Mouse (Mus musculus): ENCODE results near the gene Leprot. TPM values are rescaled to one million over a fixed set of nuclear protein-coding genes. Genes with fewer than 3 reads are reported as not detected.

The Leprot gene
- 77.0 and 83.5 TPM in 2 replicates for polyA plus RNA-seq (2015; fragmentation: Nextera tagmentation; extraction: Ambion mirVana)

DNA sequence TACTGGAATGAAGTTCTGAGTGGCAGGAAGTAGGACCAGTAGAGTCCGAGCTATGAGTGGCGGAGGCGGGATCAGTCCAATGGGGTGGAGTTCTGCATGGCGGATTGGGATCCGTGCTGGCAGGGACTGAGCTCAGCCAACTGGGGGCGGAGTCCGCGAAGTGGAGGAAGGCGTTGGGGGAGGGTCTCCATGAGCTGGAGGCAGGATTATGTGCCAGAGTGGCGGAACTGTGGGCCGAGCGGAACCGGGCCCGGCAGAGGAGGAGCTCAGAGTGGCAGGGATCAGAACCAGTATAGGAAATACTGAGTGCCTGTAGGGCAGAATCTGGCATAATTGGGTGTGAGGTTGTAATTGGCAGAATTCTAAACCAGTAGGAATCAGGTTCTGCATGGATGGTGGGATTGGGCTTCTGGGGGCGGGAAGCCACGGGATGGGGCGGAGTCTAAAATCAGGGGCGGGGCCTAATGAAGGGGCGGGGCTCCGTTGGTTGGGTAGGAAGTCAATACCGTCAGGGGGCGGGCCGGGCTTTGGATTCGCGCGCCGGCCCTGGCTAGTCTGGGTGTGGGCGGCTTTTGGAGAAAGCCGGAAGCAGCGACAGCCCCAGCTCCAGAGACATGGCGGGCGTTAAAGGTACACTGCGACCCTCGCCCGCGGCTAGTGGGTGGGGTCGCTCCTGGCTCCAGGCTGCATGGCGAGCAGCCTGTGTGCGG lies at the start of gene Leprot:
TSS of gene Leprot (plus strand) at position 523 of the 710 bp plus-strand sequence.
- peak within 1 kb of the TSS; percentile 62 for H3K4me2 ChIP-seq
- peaks cover 17% of the 10 kb centered on the region for H3K4me1 ChIP-seq (replicated peaks)
- H3K27me3 ChIP-seq = no peaks in the 10 kb centered on the region
- H3K9me3 ChIP-seq = no peaks in the 10 kb centered on the region
- peak within 1 kb of the TSS; percentile 95 for H3K27ac ChIP-seq (replicated peaks)
- 0 out of 2 replicates have a peak, but pooled peaks cover 3% of the 10 kb centered on the region for H3K36me3 ChIP-seq
- H3K4me3 ChIP-seq = peak within 1 kb of the TSS; percentile 81
- WGBS = under 1% methylated on average over 39 of the region's 39 CpGs
- ATAC-seq (ENCODE audit: low read depth) = peak; percentile 99
- peak within 1 kb of the TSS; percentile 91 for H3K9ac ChIP-seq

DNA sequence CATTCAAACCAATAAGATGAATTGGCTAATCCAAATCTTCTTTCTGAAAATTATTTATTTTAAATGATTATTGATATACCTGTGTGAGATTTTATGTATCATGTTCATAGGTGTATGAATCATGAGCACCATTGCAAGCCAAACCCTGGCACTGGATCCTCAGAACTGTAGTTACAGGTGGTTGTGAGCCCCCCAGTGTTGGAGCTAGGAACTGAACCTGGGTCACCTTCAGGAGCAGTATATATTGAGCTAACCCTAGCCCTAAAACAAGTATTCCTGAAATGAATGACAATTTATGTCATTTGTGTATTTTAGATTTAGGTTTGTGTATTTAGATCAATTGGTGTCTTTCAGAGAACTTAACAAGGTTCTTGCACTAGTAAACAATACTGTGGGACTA lies 45.8 kb upstream of the Leprot start:
- no peak overlapping the region for H3K27ac ChIP-seq (replicated peaks)
- H3K9ac ChIP-seq = no peak overlapping the region
- no peak overlapping the region for H3K4me2 ChIP-seq
- no peaks in the 10 kb centered on the region for H3K4me1 ChIP-seq (replicated peaks)
- H3K4me3 ChIP-seq = no peak overlapping the region
- no peaks in the 10 kb centered on the region for H3K9me3 ChIP-seq
- no peaks in the 10 kb centered on the region for H3K27me3 ChIP-seq
- ATAC-seq (ENCODE audit: low read depth) = no peak
- H3K36me3 ChIP-seq = peaks cover 14% of the 10 kb centered on the region

GRCm38 (mm10) chr4:101603635-101604034 lies 43.9 kb upstream of the Leprot start:
- Histone ChIP-seq H3K4me1 (replicated peaks) (no peaks in the 10 kb centered on the region), H3K4me2 (no peak overlapping the region), H3K36me3 (peaks cover 12% of the 10 kb centered on the region), H3K4me3 (no peak overlapping the region), H3K27ac (replicated peaks) (no peak overlapping the region), H3K9me3 (no peaks in the 10 kb centered on the region), H3K27me3 (no peaks in the 10 kb centered on the region), H3K9ac (no peak overlapping the region)
- 74% methylated on average over 3 of the region's 3 CpGs for WGBS
- no peak for ATAC-seq (ENCODE audit: low read depth)

DNA sequence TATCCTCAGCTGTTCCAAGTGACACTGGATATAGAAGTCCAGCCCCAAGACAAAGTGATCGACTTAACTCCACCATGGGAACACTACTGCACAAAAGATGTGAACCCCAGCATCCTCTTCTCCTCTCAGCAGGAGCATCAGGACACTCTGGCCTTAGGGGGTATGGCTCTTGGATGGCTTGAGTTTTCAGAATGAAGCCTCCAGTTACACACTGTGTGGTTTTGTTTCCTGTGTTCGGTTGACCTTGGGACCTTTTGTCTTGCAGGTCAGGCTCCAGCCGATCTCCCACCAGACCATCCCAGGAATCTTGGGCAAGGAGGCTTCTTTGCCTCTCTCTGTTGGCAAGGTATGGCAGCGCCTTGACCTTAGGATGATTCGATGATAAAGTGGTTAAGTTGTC lies 31.0 kb upstream of the Leprot start:
- Histone ChIP-seq H3K9ac (no peak overlapping the region), H3K4me3 (no peak overlapping the region), H3K4me2 (no peak overlapping the region), H3K36me3 (peaks cover 74% of the 10 kb centered on the region), H3K4me1 (replicated peaks) (no peaks in the 10 kb centered on the region), H3K27ac (replicated peaks) (no peak overlapping the region), H3K9me3 (no peaks in the 10 kb centered on the region), H3K27me3 (no peaks in the 10 kb centered on the region)
- WGBS = 85% methylated on average over 5 of the region's 5 CpGs
- no peak for ATAC-seq (ENCODE audit: low read depth)

GRCm38 (mm10) chr4:101617742-101618141 lies 29.8 kb upstream of the Leprot start:
- ATAC-seq (ENCODE audit: low read depth) = no peak
- H3K9ac ChIP-seq = no peak overlapping the region

GRCm38 (mm10) chr4:101620206-101620605 lies 27.3 kb upstream of the Leprot start:
- Histone ChIP-seq H3K27ac (replicated peaks) (no peak overlapping the region), H3K4me3 (no peak overlapping the region), H3K9me3 (no peaks in the 10 kb centered on the region), H3K36me3 (peaks cover 74% of the 10 kb centered on the region), H3K4me2 (no peak overlapping the region), H3K9ac (no peak overlapping the region), H3K27me3 (no peaks in the 10 kb centered on the region), H3K4me1 (replicated peaks) (no peaks in the 10 kb centered on the region)
- ATAC-seq (ENCODE audit: low read depth) = no peak
- 66% methylated on average over 2 of the region's 2 CpGs for WGBS

More at GRCm38 (mm10) chr4:101617742-101618141, 29.8 kb upstream of the Leprot start:
- no peaks in the 10 kb centered on the region for H3K27me3 ChIP-seq
- no peaks in the 10 kb centered on the region for H3K4me1 ChIP-seq (replicated peaks)
- no peak overlapping the region for H3K4me3 ChIP-seq
- no peak overlapping the region for H3K27ac ChIP-seq (replicated peaks)
- WGBS = 80% methylated on average over 2 of the region's 2 CpGs
- no peak overlapping the region for H3K4me2 ChIP-seq
- H3K36me3 ChIP-seq = peaks cover 78% of the 10 kb centered on the region
- H3K9me3 ChIP-seq = no peaks in the 10 kb centered on the region

- H3K9me3 ChIP-seq = no peaks in the 10 kb centered on the region
- H3K9ac ChIP-seq = no peak overlapping the region
- no peak overlapping the region for H3K4me3 ChIP-seq
- no peak overlapping the region for H3K4me2 ChIP-seq
- no peaks in the 10 kb centered on the region for H3K27me3 ChIP-seq
- H3K36me3 ChIP-seq = peaks cover 69% of the 10 kb centered on the region
- ATAC-seq (ENCODE audit: low read depth) = no peak
- no peaks in the 10 kb centered on the region for H3K4me1 ChIP-seq (replicated peaks)
- no peak overlapping the region for H3K27ac ChIP-seq (replicated peaks)
- 92% methylated on average over 5 of the region's 5 CpGs for WGBS
Observed at GRCm38 (mm10) chr4:101621241-101621640, 26.3 kb upstream of the Leprot start.

GRCm38 (mm10) chr4:101625278-101625677 lies 22.2 kb upstream of the Leprot start:
- H3K27ac ChIP-seq (replicated peaks) = no peak overlapping the region
- no peak for ATAC-seq (ENCODE audit: low read depth)
- peaks cover 74% of the 10 kb centered on the region for H3K36me3 ChIP-seq
- H3K4me1 ChIP-seq (replicated peaks) = no peaks in the 10 kb centered on the region
- 92% methylated on average over 5 of the region's 5 CpGs for WGBS
- no peak overlapping the region for H3K9ac ChIP-seq
- H3K4me3 ChIP-seq = no peak overlapping the region
- no peaks in the 10 kb centered on the region for H3K27me3 ChIP-seq
- H3K9me3 ChIP-seq = 0 out of 2 replicates have a peak, but pooled peaks cover 5% of the 10 kb centered on the region
- H3K4me2 ChIP-seq = no peak overlapping the region

DNA sequence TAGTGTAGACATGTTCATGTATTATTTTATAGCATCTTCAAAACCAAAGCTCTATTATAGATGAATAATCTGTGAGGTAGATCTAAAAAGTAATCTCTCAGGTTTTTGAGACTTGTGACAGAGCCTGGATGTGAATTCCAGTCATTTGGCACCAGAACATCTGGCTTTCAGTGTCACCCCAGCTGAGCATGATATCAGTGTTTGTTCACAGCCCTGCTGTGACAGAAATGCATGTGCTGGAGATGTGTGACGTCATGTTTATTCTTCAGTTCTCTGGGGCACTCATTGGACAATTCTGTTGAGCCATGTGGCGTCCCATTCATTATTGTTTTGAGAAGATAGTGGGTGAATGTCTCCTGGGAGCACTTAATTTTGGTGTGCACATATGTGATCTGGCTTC lies 11.9 kb upstream of the Leprot start:
- no peak overlapping the region for H3K9ac ChIP-seq
- no peak overlapping the region for H3K4me3 ChIP-seq
- H3K9me3 ChIP-seq = no peaks in the 10 kb centered on the region
- H3K4me2 ChIP-seq = no peak overlapping the region
- H3K27me3 ChIP-seq = no peaks in the 10 kb centered on the region
- peaks cover 67% of the 10 kb centered on the region for H3K36me3 ChIP-seq
- WGBS = 51% methylated on average over 2 of the region's 2 CpGs
- H3K27ac ChIP-seq (replicated peaks) = no peak overlapping the region
- no peaks in the 10 kb centered on the region for H3K4me1 ChIP-seq (replicated peaks)
- ATAC-seq (ENCODE audit: low read depth) = no peak

DNA sequence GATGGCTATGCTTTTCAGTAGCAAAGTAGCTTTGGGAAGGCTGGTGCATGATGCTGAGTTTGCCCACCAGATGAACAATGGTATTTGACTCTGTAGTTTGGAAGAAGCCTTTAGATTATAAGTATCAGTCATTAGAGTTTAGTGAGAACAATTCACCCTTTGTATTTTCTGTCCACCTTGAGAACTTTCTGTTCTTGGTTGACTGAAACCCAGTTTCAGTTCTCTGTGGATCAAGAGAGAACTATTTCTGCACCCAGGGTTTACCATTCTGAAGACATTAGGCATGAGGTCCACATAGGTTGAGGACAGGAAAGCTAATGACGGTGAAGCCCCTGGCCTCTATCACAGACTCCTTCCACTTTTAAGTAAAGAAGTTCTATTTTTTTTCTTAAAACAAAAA lies 10.0 kb upstream of the Leprot start:
- 98% methylated on average over 1 of the region's 1 CpGs for WGBS
- H3K4me3 ChIP-seq = no peak overlapping the region
- no peak overlapping the region for H3K27ac ChIP-seq (replicated peaks)
- no peaks in the 10 kb centered on the region for H3K9me3 ChIP-seq
- H3K27me3 ChIP-seq = no peaks in the 10 kb centered on the region
- no peak for ATAC-seq (ENCODE audit: low read depth)
- no peak overlapping the region for H3K9ac ChIP-seq
- peaks cover 68% of the 10 kb centered on the region for H3K36me3 ChIP-seq
- H3K4me2 ChIP-seq = no peak overlapping the region
- no peaks in the 10 kb centered on the region for H3K4me1 ChIP-seq (replicated peaks)

DNA sequence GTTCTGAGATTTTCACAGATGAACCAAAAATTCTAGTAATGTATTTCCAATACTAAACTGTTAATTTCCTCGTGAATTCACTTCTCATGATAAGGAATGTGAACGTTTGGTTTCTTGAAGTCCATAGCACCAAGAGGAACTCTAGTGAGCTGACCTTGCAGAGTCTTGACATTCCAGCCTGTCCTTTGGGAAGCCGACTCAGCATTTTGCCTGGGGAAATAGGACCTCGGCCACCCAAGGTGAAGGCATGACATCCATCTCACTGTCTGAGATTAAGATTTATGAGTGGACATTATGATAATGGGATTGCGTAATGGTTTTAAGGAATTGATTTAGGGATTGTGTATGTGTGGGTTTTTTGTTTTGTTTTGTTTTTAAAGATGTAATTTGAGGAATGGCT lies 6.9 kb upstream of the Leprot start:
- H3K36me3 ChIP-seq = peaks cover 55% of the 10 kb centered on the region
- no peak overlapping the region for H3K4me2 ChIP-seq
- no peaks in the 10 kb centered on the region for H3K4me1 ChIP-seq (replicated peaks)
- H3K27ac ChIP-seq (replicated peaks) = no peak overlapping the region
- H3K27me3 ChIP-seq = no peaks in the 10 kb centered on the region
- WGBS = 75% methylated on average over 5 of the region's 5 CpGs
- no peak overlapping the region for H3K9ac ChIP-seq
- H3K9me3 ChIP-seq = no peaks in the 10 kb centered on the region
- no peak for ATAC-seq (ENCODE audit: low read depth)
- no peak overlapping the region for H3K4me3 ChIP-seq

- Histone ChIP-seq H3K4me1 (replicated peaks) (no peaks in the 10 kb centered on the region), H3K4me2 (no peak overlapping the region), H3K4me3 (no peak overlapping the region), H3K9me3 (no peaks in the 10 kb centered on the region), H3K9ac (no peak overlapping the region), H3K36me3 (peaks cover 36% of the 10 kb centered on the region), H3K27ac (replicated peaks) (no peak overlapping the region), H3K27me3 (no peaks in the 10 kb centered on the region)
- no peak for ATAC-seq (ENCODE audit: low read depth)
- WGBS = 83% methylated on average over 6 of the region's 6 CpGs
Observed at GRCm38 (mm10) chr4:101642708-101643107, 4.8 kb upstream of the Leprot start.

DNA sequence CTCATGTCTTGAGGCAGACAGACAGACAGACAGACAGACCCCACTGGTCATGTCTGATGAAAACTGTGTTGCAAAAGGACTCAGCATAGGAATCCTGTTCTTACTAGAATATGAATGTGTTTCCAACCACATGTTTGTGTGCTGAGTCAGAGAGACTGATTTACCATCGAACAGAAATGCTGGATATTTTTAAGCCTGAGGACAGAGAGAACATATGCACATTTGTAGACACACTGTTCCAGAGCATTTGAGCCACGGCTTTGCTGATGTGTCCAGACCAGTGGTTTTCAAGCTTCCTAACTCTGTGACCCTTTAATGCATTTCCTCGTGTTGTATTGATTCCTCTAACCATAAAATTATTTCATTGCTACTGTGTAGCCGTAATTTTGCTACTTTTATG lies 4.3 kb upstream of the Leprot start:
- no peak overlapping the region for H3K4me3 ChIP-seq
- H3K4me1 ChIP-seq (replicated peaks) = peaks cover 1% of the 10 kb centered on the region
- WGBS = 79% methylated on average over 4 of the region's 4 CpGs
- no peak for ATAC-seq (ENCODE audit: low read depth)
- no peak overlapping the region for H3K4me2 ChIP-seq
- peaks cover 31% of the 10 kb centered on the region for H3K36me3 ChIP-seq
- H3K9me3 ChIP-seq = no peaks in the 10 kb centered on the region
- H3K9ac ChIP-seq = no peak overlapping the region
- H3K27me3 ChIP-seq = no peaks in the 10 kb centered on the region
- no peak overlapping the region for H3K27ac ChIP-seq (replicated peaks)
